Mouse (Mus musculus): ENCODE data around the gene Gm12166.
A peak's percentile ranks its signal among the peaks of the same experiment; 100 is the strongest.

Gm12166 gene

GRCm38 (mm10) chr11:46073061-46073849, 21.1 kb upstream of the Gm12166 start:
- no peak for DNase-seq

DNA sequence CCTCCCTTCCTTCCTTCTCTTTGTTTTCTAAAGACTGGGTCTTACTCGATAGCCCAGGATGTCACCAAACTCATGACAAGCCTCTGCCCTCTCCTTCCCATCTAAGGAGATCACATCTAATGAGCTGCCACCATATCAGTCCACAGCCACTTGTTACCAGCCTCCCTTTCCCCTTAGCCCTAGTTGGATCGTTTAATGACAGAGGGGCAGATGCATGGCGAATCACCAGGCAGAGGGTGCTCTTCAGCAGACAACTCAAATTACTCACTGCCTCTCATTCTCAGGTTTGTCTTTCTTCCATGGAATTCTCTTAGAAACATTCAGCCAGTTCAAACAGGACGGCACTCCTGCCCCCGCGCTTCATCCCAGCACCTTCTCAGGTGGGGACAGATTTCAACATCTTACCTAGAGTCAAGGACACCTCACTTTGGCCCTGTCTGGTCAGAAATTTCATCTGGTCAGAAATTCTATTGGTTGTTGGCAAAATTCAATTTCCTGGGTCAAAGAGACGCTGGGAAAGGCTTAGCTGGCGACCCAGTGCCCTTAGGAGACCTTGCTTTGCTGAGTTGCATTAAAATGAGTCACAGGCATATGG, 20.4 kb upstream of the Gm12166 start:
- no peak for DNase-seq

DNA sequence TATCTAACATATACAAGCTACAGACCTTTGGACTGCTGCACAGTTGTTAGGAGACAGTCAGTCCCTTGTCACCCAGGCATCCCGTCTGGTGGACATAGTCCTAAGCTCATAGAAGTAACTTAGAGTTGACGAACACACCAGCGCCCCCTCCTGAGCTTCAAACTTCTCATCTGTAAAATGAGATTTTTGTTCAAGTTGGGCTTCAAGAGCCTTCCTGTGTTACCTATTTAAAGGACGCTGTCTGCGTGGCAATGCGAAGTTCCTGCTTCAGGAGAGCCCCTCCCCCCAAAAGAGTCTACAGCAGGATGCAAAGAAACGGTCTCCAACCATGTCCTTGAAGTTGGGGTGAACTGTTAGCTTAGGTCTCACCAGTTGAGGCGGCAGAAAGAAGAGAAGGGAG, 18.7 kb upstream of the Gm12166 start:
- no peak for DNase-seq

DNA sequence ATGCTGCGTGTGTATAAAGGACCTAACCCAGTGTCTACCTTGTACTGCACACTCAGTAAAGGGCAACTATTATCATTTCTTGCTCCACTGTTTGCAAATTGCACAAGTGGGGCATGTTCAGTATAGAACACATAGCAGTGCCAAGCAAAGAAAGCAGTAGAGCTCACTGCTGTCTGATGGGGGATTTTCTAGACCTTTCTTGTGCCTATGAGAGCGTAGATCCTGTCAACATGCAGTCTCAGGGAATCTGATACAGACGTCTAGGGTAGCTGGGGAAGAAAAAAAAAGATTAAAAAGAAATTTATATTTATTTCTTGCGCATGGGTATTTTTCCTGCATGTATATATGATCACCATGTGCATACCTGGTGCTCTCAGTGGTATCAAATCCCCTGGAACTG, 18.0 kb upstream of the Gm12166 start:
- DNase-seq, result no peak

GRCm38 (mm10) chr11:46069408-46070003, 17.4 kb upstream of the Gm12166 start:
- peak; percentile 33 for DNase-seq

DNA sequence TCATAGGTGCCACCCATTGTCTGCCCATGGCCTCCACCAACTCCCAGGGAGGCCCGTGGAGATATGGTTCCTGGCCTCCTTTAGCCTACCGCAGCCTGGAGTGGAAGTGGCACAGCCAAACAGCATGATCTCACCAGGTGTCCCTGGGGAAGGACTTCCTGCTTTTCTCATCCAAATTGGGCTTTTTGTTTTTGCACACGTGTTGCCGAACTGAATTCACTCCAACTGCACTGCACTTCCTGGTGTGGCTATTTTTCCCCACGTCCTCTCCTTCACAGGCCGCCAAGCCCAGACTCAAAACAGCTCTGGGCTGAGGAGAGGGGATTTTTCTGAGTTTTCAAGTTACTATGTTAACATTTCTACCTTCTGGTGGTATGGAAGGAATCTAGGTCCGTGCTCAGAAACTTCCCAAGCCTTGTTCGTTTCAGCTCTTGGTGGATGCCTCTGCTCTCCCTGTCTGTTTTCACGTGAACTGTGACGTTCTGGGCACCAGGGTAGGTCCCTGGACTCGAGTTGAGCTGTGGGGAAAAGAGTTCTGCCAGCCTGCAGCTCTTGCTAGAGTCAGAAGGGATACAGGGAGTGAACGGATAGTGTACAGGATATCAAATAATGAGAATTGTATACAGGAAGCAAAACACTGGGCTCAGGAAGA, 16.8 kb upstream of the Gm12166 start:
- no peak for DNase-seq

GRCm38 (mm10) chr11:46067371-46068060, 15.4 kb upstream of the Gm12166 start:
- DNase-seq, result no peak

DNA sequence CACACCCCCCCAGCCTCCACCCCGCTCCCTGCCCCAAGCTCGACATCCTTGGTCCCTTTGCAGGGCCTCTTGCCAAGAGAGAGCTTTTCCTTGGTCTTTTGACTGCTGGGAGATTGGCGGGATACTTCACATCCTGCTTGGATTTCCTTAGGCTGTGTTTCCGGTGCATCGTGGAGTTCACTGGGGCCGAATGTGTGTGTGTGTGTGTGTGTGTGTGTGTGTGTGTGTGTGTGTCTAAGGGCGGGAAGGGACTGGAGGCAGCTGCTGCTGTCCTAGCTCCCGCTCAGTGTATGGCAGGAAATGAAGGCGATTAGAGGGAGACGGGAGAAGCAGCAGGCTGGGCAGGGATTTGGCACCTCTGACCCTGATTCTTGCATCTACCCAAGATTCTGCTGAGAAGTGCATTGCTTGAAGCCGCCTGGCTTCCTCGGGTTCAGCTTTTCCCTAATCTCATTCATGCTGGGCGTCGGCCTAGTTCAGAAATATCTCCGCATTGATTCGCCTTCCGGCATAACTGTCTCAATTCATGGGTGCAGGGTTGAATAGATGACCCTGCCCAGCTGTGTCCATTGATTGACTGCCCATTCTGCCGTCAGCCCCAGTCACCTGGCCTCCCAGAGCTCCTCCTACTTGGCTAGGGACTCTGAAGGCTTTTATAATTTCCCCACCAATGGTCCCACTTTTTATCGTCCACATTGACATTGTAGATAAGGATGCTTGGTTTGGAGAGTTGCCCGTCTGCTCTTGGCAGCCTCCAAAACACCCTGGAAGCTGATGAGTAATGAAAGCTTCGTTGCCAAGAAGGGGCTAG, 13.3 kb upstream of the Gm12166 start:
- DNase-seq, result peak; percentile 74

DNA sequence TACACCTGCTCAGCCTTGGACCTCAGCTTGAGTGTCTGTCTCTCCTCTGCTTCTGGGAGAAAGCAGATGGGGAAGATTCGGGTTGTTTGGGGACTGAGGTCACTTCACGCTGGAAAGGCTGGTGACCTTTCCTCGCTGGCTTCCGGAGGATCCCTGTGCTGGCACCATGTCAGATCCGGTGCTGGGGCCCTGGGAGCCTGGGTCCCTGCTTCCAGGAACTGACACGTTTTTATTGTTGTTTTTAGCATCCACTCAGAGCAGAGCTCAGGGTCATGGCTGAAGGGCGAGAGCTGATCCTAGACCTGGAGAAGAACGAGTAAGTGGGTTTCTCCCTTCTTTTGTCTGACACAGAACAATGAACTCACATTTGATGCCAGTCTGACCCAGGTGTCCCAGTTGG, 12.6 kb upstream of the Gm12166 start:
- DNase-seq, result no peak

- DNase-seq, result peak; percentile 33
Measured at GRCm38 (mm10) chr11:46062993-46063731, 11.0 kb upstream of the Gm12166 start.

DNA sequence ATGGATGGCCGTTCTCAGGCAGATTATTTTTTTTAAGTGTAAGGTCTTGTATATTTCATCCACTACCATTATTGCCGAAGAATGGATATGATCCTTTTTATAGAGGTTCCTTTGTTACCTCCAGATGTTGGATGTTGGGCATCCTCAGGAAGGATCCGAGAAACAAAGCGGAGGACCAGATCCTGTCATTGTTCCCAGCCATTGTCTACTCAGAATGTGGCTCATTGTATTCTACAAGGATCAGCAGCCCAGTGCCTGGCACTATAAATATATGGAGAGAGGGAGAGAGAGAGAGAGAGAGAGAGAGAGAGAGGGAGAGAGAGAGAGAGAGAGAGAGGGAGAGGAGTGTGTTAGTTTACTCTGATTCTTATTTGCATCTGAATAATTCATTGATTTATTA, 10.4 kb upstream of the Gm12166 start:
- DNase-seq, result no peak

- DNase-seq, result no peak
Measured at GRCm38 (mm10) chr11:46061776-46062445, 9.8 kb upstream of the Gm12166 start.

DNA sequence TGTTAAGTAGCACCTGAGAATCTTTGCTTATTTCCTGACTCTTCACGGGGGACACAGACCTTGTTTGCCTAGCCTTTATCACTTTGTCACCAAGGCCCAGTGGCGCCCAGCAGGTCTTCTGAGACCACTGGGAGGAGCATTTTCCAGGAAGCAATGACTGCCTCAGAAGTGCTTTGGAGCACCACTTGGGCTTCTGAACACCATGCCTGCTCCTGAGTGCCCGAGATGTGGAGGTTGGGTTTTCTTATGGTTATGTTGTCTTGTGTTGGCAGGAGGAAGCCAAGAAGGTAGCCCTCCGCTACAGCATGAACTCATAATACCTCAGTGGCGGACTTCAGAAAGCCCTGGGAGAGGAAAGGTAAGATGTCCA, 8.5 kb upstream of the Gm12166 start:
- no peak for DNase-seq

DNA sequence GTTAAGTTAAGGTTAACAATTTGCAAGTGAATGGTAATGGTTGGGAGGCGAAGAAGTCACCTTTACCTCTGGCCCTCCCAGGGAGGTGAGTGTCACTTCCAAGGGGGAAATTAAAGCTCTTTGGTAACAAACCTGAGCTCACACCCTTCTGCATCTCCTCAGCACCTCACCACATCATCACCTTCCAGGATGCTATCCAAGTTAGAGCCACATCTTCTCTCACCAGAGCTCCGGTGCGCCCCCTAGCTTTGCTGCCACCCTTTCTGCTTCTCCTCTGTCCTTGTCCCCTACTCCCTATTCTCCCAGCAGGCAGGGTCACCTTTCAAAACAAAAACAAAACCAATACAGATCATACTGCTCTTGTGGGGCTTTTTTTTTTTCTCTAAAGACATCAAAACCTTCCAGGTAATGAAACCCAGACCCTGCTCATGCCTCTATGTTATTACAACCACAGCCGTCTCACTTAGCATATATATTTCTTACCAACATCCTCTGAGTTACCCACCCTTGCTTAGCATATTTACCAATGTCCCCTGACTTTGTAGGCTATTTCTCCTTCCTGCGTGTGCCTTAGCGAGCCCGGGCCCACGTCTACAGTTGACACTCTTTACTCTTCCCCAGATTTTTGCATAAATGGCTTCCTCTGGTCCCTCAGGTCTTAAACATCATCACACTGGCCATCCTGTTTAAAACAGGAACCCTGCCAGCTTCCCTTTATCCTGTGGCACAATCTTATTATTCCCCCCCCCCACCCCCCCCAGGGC, 7.9 kb upstream of the Gm12166 start:
- DNase-seq, result no peak

GRCm38 (mm10) chr11:46058916-46059315, 6.8 kb upstream of the Gm12166 start:
- no peak for DNase-seq

GRCm38 (mm10) chr11:46058011-46058410, 5.9 kb upstream of the Gm12166 start:
- no peak for DNase-seq

- peak; percentile 43 for DNase-seq
Measured at GRCm38 (mm10) chr11:46056770-46057411, 4.8 kb upstream of the Gm12166 start.

- DNase-seq, result peak; percentile 89
Measured at GRCm38 (mm10) chr11:46055896-46056769, 4.0 kb upstream of the Gm12166 start, which contains the start of gene Adam19. Adam19 (plus strand) TSS chr11:46055992.
